Mouse (Mus musculus): Measurements from ENCODE around the gene Ipo13.

The Ipo13 gene

DNA sequence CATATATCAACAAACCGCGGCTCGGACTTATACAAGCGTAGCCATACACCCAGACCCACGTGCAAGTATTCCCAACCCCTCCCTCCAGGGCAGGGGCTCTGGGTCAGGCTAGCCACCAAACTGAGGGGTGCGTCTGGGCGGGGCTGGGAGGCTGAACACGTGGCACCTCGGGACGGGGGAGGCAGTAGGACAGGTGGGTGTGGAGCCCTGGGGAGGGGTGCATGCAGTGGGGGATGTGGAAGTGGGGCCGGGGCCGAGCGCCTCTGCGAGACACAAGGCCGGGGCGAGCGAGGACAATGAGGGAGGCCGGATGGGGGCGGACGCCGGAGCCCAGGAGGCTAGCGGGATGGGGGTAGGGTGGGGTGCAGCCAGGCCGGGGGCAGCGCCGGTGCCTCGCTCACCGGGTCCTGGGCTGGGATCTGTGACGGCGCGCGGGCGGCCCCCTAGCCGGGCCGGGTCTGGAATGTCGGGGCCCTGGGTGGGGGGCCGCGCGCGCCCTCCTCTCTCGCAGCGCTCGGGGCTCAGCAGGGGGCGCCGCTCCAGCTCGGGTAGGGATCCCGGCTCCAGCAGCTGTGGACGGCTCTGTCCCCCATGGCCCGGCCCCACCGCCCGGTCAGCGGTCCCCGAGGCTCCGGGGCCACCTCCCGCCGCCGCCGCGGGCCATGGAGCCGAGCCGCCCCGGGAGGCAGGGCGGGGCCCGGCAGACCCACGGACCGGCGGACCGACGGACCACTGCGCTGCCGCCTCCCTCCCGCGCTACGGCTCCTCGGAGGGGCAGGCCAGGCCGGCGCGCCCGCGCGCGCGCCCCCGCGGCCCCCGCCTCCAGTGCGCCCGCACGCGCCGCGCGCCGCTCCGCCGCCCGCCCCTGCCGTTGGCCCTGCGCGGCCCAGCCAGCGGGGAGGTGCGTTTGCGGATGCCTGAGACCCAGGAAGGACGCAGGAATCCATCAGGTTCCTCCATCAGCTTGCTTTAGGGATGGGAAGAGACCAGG lies 31.8 kb downstream of the Ipo13 start, which contains the start of gene B4galt2:
Gene B4galt2, minus strand, starts transcription at position 787 of the 991 bp plus-strand sequence.
- no peaks in the 10 kb centered on the region for H3K27me3 ChIP-seq (ENCODE audit: control insufficient read depth, insufficient read depth, low read length, poor library complexity, severe bottlenecking)
- DNase-seq (ENCODE audit: low read depth, low spot score), result peak; percentile 18

DNA sequence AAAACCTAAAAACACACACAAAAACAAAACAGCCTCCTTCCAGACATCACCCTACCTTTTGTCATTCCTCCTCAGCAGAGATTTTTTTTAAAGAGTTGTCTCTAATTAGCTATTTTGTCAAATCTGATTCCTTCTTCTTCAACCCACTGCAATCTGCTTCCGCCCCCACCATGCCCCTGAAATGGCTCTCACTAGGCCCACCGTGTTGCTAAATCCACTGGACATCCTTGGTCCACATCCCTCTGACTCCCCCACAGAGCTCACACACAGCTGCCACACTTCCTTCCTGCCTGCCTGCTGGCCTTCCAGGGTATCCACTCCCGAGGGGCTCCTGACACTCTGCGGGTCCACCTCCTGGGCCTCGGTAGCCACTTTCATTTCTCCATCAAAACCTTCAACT lies 36.1 kb downstream of the Ipo13 start:
- H3K36me3 ChIP-seq (ENCODE audit: control insufficient read depth, insufficient read depth, low read length, poor library complexity, severe bottlenecking), result no peaks in the 10 kb centered on the region
- no peaks in the 10 kb centered on the region for H3K27me3 ChIP-seq (ENCODE audit: control insufficient read depth, insufficient read depth, low read length, poor library complexity, severe bottlenecking)
- no peak for DNase-seq (ENCODE audit: low read depth, low spot score)

More for the DNA sequence above, 31.8 kb downstream of the Ipo13 start, which contains the start of gene B4galt2:
- H3K36me3 ChIP-seq (ENCODE audit: control insufficient read depth, insufficient read depth, low read length, poor library complexity, severe bottlenecking), result peaks cover 7% of the 10 kb centered on the region

DNA sequence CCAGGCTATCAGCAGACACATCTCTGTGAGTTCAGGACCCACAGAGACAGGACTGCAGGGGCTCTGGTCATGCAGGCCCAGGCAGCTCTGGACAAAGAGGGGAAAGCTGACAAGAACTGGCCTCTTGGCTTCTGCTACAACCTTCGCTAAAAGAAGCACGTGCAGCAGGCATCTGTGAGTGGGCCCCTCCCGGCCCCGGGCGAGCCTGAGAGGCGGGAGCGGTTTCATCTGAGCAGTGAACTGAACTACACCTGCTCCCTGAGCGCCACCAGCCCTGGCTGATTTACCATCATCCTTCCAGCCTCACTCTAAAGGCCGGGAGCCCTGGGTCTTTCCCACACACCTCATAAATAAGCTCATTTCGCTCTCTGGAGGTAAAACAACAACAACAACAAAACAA lies 36.5 kb downstream of the Ipo13 start:
- Histone ChIP-seq H3K36me3 (ENCODE audit: control insufficient read depth, insufficient read depth, low read length, poor library complexity, severe bottlenecking) (no peaks in the 10 kb centered on the region), H3K27me3 (ENCODE audit: control insufficient read depth, insufficient read depth, low read length, poor library complexity, severe bottlenecking) (no peaks in the 10 kb centered on the region)
- DNase-seq (ENCODE audit: low read depth, low spot score), result no peak

DNA sequence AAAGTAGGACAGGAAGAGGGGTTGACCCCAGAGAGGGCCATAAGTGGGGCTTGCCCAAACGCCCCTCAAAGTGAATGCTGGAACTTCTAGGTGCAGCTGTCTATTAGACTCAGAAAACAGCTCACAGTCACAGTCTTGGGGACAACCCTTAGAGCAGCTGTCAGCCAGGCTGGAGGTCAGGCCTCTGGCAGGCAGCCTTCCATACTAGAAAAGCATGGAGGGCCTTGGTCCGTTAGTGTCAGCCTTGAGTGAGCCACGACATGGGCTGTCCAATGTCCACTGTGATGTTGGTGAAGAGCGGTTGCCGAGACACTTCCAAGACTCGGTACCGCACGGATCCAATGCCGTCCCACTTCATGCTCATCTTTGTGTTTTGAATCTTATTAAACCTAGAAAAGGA lies 41.2 kb downstream of the Ipo13 start:
- Histone ChIP-seq H3K36me3 (ENCODE audit: control insufficient read depth, insufficient read depth, low read length, poor library complexity, severe bottlenecking) (no peaks in the 10 kb centered on the region), H3K27me3 (ENCODE audit: control insufficient read depth, insufficient read depth, low read length, poor library complexity, severe bottlenecking) (no peaks in the 10 kb centered on the region)
- DNase-seq (ENCODE audit: low read depth, low spot score), result no peak

DNA sequence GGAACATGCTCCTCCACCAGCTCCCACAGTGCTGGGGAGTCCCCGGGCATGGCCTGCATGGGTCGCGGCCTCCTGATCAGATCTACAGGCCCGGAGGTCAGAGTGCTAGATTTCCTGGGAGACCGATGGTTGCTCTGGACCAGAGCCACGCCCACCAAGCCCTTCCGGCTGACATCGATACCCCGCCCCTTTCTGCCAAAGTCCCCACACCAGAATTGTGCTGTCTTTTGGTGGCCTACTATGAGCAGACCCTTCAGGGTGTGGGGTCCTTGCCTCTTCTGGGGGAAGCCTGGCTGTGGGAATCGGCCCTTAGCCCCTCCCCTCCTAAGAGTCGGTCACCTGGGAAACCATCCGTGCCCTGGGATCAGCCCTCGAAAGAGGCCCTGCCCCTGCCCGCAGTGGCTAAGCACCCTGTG lies 42.3 kb downstream of the Ipo13 start, which contains the start of gene Ccdc24:
Gene Ccdc24, minus strand, starts transcription at position 87 of the 416 bp plus-strand sequence.
- Histone ChIP-seq H3K36me3 (ENCODE audit: control insufficient read depth, insufficient read depth, low read length, poor library complexity, severe bottlenecking) (no peaks in the 10 kb centered on the region), H3K27me3 (ENCODE audit: control insufficient read depth, insufficient read depth, low read length, poor library complexity, severe bottlenecking) (no peaks in the 10 kb centered on the region)
- no peak for DNase-seq (ENCODE audit: low read depth, low spot score)

DNA sequence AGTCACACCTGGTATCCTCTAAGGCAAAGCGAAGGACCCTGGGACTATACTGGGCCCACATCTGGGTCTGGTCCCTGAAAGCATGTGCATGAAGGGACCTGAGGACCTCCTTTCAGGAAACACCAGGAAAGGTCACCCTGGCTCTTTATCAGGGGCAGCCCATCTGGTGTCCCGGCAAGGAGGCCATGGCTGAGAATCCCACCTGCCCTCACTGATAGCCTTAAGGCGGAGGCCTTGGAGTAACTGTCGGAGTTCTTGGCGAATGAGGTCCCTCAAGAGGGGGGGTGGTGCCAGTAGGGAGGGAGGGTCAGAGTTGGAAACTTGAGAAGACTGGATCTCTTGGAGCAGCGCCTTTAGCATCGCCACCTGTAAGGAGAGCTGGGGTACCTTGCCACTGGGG lies 43.0 kb downstream of the Ipo13 start:
- DNase-seq (ENCODE audit: low read depth, low spot score), result no peak
- Histone ChIP-seq H3K36me3 (ENCODE audit: control insufficient read depth, insufficient read depth, low read length, poor library complexity, severe bottlenecking) (no peaks in the 10 kb centered on the region), H3K27me3 (ENCODE audit: control insufficient read depth, insufficient read depth, low read length, poor library complexity, severe bottlenecking) (no peaks in the 10 kb centered on the region)

DNA sequence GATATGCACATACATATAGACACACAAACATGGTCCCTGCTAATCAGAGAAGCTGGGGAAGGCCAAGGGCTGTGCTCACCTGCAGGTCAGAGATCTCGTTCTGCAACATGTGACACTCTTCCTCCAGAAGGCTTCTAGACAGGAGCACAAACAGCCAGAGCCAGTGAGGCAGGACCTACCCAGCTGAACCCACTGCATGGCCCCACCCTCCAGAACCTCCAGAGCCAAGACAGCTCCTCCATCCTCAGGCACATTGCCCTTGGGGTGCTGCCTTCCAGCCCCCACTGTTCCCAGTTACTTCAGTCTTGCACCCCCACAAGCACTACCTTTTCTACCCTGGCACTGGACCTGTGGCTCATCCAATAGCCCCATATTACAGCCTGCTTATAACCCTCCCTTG lies 44.4 kb downstream of the Ipo13 start:
- H3K27me3 ChIP-seq (ENCODE audit: control insufficient read depth, insufficient read depth, low read length, poor library complexity, severe bottlenecking), result no peaks in the 10 kb centered on the region
- no peaks in the 10 kb centered on the region for H3K36me3 ChIP-seq (ENCODE audit: control insufficient read depth, insufficient read depth, low read length, poor library complexity, severe bottlenecking)
- DNase-seq (ENCODE audit: low read depth, low spot score), result no peak

DNA sequence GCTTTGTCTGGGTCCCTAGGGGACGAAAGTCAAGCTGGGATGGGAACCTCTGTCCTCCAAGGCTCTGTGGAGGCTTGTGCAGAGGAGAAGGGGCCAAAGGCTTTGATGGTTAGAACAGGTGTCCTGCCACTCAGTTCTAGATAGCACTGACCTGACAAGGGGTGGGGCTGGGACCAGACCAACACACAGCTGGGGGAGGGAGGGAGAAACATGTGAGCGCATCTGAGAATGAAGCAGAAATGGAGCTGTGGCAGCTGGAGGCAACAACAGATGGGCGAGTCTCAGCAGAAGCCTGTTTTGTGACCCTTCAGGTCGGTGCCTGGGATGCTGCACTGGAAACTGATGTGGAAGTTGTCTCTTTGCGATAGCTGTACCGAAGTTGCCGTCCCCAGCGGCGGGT lies 45.5 kb downstream of the Ipo13 start:
- H3K27me3 ChIP-seq (ENCODE audit: control insufficient read depth, insufficient read depth, low read length, poor library complexity, severe bottlenecking), result no peaks in the 10 kb centered on the region
- H3K36me3 ChIP-seq (ENCODE audit: control insufficient read depth, insufficient read depth, low read length, poor library complexity, severe bottlenecking), result no peaks in the 10 kb centered on the region
- no peak for DNase-seq (ENCODE audit: low read depth, low spot score)

DNA sequence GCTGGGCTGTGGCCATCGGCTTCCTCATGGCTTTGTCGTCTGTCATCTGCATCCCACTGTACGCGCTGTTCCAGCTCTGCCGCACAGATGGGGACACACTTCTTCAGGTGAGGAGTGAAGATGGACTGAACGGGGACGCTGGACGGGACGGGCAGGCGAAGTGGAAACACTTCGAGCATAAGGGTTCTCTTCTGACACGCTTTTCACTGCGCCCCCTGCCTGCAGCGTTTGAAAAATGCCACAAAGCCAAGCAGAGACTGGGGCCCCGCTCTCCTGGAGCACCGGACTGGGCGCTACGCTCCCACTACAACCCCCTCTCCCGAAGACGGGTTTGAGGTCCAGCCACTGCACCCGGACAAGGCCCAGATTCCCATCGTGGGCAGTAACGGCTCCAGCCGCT lies 47.0 kb downstream of the Ipo13 start:
- DNase-seq (ENCODE audit: low read depth, low spot score), result peak; percentile 67
- no peaks in the 10 kb centered on the region for H3K36me3 ChIP-seq (ENCODE audit: control insufficient read depth, insufficient read depth, low read length, poor library complexity, severe bottlenecking)

DNA sequence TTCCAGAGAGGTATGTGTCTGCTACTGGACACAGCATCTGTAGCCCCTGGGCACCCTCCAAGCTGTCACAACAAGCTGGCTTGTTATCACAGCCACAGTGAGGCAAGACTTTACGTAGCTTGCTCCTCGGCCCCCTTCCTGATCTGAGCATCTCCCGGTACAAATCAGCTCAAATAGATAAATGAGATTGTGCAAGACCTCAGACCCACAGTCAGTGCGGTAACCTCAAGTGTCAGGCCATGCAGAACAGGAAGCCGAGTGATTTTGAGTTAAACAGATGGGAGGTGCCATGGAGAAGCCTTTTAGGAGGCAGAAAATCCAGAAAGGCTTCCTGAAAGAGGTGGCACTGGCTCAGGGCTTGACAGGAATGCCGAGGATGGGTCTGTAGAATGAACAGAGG lies 47.8 kb downstream of the Ipo13 start:
- no peaks in the 10 kb centered on the region for H3K36me3 ChIP-seq (ENCODE audit: control insufficient read depth, insufficient read depth, low read length, poor library complexity, severe bottlenecking)
- H3K27me3 ChIP-seq (ENCODE audit: control insufficient read depth, insufficient read depth, low read length, poor library complexity, severe bottlenecking), result no peaks in the 10 kb centered on the region

More for the DNA sequence above, 47.0 kb downstream of the Ipo13 start:
- H3K27me3 ChIP-seq (ENCODE audit: control insufficient read depth, insufficient read depth, low read length, poor library complexity, severe bottlenecking), result no peaks in the 10 kb centered on the region

DNA sequence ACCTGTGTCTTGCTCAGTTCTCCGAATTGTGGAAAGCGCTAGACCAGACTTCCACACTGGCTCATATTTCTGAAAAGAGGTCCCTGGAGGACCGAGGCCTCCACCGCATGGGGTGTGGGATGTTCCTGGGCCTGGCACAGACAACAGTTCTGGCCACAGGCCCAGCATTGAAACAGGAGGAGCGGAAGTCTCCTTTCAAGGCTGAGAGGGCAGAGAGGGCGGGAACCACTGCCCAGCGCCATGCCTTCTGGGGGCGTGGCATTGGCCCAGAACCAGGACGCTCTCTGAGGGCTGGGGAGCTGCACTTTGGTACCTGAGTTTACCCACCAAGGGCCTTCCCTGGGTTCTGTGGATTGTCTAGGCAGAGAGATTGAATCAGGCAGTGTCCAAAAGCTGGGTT lies 48.7 kb downstream of the Ipo13 start:
- peak; percentile 45 for DNase-seq (ENCODE audit: low read depth, low spot score)
- no peaks in the 10 kb centered on the region for H3K36me3 ChIP-seq (ENCODE audit: control insufficient read depth, insufficient read depth, low read length, poor library complexity, severe bottlenecking)
- no peaks in the 10 kb centered on the region for H3K27me3 ChIP-seq (ENCODE audit: control insufficient read depth, insufficient read depth, low read length, poor library complexity, severe bottlenecking)

More for the DNA sequence above, 47.8 kb downstream of the Ipo13 start:
- DNase-seq (ENCODE audit: low read depth, low spot score), result no peak

DNA sequence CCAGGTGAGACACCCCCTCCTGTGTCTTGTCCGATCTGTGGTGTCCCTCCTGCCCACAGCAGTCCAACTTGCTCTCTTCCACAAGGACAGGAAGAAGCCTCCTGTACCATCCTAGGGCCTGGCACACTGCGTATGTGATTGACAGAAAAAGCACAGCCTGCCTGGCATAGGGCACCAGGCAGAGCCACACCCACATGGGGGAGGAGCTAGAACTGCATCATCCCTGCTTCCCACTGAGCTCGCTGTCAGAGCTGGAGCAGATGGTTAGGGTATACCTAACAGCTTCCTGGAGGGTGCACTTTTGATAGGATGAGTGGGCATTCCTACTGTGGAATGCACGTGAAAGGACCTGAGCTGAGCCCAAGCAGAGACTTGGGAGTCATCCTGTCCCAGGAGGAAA lies 52.0 kb downstream of the Ipo13 start:
- DNase-seq (ENCODE audit: low read depth, low spot score), result no peak
- no peaks in the 10 kb centered on the region for H3K36me3 ChIP-seq (ENCODE audit: control insufficient read depth, insufficient read depth, low read length, poor library complexity, severe bottlenecking)

DNA sequence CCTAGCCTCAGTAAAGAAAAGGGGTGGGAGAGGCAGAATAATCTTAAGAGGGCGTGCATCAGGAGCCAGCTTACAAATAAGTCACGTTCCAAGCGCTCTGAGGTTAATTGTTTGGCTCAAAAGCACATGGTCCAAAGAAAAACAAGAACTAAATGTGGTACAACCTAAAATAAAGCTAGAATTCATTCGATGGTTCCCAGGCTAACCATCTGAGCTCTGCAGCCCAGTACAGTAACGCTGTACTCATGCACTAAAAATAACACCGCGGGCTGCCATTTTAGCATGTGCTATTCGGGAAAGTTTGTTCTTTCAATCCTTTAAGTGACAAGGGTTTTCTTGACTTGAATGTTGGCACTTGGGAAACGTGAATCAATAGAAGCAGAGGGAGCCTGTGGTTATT lies 54.2 kb downstream of the Ipo13 start:
- DNase-seq (ENCODE audit: low read depth, low spot score), result no peak
- Histone ChIP-seq H3K27me3 (ENCODE audit: control insufficient read depth, insufficient read depth, low read length, poor library complexity, severe bottlenecking) (no peaks in the 10 kb centered on the region), H3K36me3 (ENCODE audit: control insufficient read depth, insufficient read depth, low read length, poor library complexity, severe bottlenecking) (no peaks in the 10 kb centered on the region)

More for the DNA sequence above, 52.0 kb downstream of the Ipo13 start:
- no peaks in the 10 kb centered on the region for H3K27me3 ChIP-seq (ENCODE audit: control insufficient read depth, insufficient read depth, low read length, poor library complexity, severe bottlenecking)

DNA sequence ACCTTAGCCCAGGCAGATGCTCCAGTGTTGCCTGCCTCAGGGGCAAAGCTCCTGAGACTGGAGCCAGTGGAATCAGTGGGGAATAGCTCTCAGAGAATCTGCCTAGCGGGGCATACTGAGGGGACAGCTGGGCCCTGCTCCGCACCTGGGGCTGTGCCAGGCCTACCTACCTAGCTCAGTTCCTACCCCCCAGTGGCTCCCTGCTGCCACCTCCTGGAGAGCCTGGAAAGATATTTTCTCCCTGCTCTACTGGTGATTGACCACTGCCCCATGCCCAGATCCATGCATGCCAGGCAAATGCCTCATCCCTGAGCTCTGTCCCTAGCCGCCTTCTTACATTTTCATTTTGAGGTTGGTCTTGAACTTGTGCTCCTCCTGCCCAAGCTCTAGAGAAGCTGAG lies 56.0 kb downstream of the Ipo13 start:
- H3K36me3 ChIP-seq (ENCODE audit: control insufficient read depth, insufficient read depth, low read length, poor library complexity, severe bottlenecking), result no peaks in the 10 kb centered on the region
- DNase-seq (ENCODE audit: low read depth, low spot score), result peak; percentile 42
- no peaks in the 10 kb centered on the region for H3K27me3 ChIP-seq (ENCODE audit: control insufficient read depth, insufficient read depth, low read length, poor library complexity, severe bottlenecking)

DNA sequence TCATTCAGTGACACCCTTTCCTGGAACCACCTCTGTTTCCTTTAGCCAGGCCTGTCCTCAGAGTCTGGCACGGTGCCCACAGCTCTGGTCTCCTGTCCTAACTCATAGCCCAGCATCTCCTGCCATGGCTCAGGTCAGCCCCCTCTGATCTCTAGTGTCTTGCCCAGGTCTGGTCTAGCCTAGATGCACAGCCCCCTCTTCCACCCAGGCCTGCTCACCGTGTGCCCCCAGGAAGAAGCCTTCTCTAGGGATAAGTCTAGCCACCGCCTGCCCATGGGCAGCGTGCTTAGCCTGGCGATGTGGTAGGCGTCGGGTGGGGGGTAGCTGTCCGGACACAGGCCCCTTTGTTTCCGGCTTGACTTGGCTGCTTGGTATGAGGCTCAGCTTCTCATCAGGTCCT lies 59.7 kb downstream of the Ipo13 start:
- no peaks in the 10 kb centered on the region for H3K27me3 ChIP-seq (ENCODE audit: control insufficient read depth, insufficient read depth, low read length, poor library complexity, severe bottlenecking)
- H3K36me3 ChIP-seq (ENCODE audit: control insufficient read depth, insufficient read depth, low read length, poor library complexity, severe bottlenecking), result no peaks in the 10 kb centered on the region
- no peak for DNase-seq (ENCODE audit: low read depth, low spot score)

Data from splenic B cell, adult 2 months (primary cell).